Mouse (Mus musculus): Measurements from ENCODE around the gene Arhgef28. TPM values are rescaled to one million over a fixed set of nuclear protein-coding genes. Genes with fewer than 3 reads are reported as not detected.

Arhgef28 gene
- polyA plus RNA-seq, 1 experiment = 1.1 TPM

DNA sequence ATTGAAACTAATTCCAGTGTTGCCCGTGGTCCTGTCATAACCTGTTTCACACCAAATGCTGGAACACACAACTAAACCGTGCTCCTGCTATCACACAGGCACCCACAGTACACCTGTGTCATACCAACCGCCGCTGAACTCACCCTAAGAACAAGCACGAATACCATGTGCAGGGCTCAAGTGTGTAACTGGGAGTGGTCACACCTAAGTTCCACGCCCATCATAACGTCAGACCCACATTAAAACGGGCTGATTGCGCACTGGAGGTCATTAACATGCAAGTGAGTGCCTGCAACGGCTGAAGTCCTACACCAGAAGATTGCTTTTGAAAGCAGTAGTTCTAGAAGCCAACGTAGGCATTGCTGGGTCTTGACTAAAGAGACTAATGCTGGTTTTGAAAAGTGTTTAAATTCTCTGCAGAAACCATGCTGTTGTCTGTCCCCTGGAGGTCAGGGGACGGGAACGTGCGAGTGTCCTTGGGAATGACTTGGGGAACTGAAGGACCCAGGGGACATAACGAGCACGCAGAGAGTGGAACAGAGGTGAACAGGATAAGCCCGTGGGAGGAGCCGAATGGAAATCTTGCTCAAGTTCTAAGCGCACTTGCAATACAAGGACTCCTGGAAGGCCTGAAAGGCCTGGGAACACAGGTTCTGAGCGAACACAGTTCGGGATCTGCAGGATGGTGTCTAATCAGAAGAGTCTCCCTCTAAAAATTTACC, 22.9 kb downstream of the Arhgef28 start:
- H3K4me3 ChIP-seq (ENCODE audit: insufficient read depth, poor library complexity, severe bottlenecking) = no peak overlapping the region
- H3K79me3 ChIP-seq (ENCODE audit: low read depth) = no peaks in the 10 kb centered on the region
- no peaks in the 10 kb centered on the region for H3K36me3 ChIP-seq (ENCODE audit: control insufficient read depth, insufficient read depth)
- H3ac ChIP-seq (ENCODE audit: control insufficient read depth, insufficient read length, low read depth) = no peak overlapping the region
- H3K27me3 ChIP-seq (ENCODE audit: control insufficient read depth, insufficient read depth, insufficient read length) = no peaks in the 10 kb centered on the region
- no peaks in the 10 kb centered on the region for H3K79me2 ChIP-seq (ENCODE audit: control insufficient read depth, insufficient read depth)
- TF ChIP-seq MYOG (IDR thresholded peaks at IDR 0.05; ENCODE audit: control insufficient read depth, extremely low read depth, insufficient read length) (no peak), MYOD1 (IDR thresholded peaks at IDR 0.05; ENCODE audit: control insufficient read depth, insufficient read length, low read depth) (no peak), CEBPB (IDR thresholded peaks at IDR 0.05; ENCODE audit: low read depth) (no peak), MAX (IDR thresholded peaks at IDR 0.05) (no peak), CTCF (IDR thresholded peaks at IDR 0.05; ENCODE audit: control insufficient read depth, insufficient read depth, insufficient read length) (no peak), USF1 (IDR thresholded peaks at IDR 0.05; ENCODE audit: low read depth) (no peak), FOSL1 (IDR thresholded peaks at IDR 0.05; ENCODE audit: insufficient read depth, low read length, poor library complexity, severe bottlenecking) (no peak)

DNA sequence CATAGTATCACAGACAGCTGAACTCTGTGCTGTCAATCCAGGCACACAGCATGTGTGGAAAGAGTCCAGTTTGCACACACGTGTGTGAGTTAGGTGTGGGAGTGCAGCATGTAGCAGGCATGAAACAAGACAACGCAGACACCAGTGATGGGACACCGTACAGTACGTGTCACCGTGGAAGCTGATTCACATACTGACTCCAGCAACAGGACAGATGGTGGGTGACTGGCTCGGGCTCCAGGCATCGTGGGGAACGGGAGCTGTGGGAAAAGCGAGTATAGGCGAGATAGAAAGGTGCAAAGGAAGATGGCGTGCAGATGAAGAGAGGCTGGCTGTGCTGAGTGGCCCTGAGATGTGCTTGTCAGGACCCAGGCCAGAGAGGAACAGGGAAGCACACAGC, 23.9 kb downstream of the Arhgef28 start:
- no peaks in the 10 kb centered on the region for H3K36me3 ChIP-seq (ENCODE audit: control insufficient read depth, insufficient read depth)
- no peak for TF ChIP-seq MYOD1 (IDR thresholded peaks at IDR 0.05; ENCODE audit: control insufficient read depth, insufficient read length, low read depth)
- TF ChIP-seq CTCF (IDR thresholded peaks at IDR 0.05; ENCODE audit: control insufficient read depth, insufficient read depth, insufficient read length) = no peak
- TF ChIP-seq FOSL1 (IDR thresholded peaks at IDR 0.05; ENCODE audit: insufficient read depth, low read length, poor library complexity, severe bottlenecking) = no peak
- TF ChIP-seq MYOG (IDR thresholded peaks at IDR 0.05; ENCODE audit: control insufficient read depth, extremely low read depth, insufficient read length) = no peak
- no peak for TF ChIP-seq CEBPB (IDR thresholded peaks at IDR 0.05; ENCODE audit: low read depth)
- TF ChIP-seq MAX (IDR thresholded peaks at IDR 0.05) = no peak
- TF ChIP-seq USF1 (IDR thresholded peaks at IDR 0.05; ENCODE audit: low read depth) = no peak
- no peak overlapping the region for H3K4me3 ChIP-seq (ENCODE audit: insufficient read depth, poor library complexity, severe bottlenecking)
- H3K27me3 ChIP-seq (ENCODE audit: control insufficient read depth, insufficient read depth, insufficient read length) = peaks cover 3% of the 10 kb centered on the region
- no peak overlapping the region for H3ac ChIP-seq (ENCODE audit: control insufficient read depth, insufficient read length, low read depth)
- no peaks in the 10 kb centered on the region for H3K79me3 ChIP-seq (ENCODE audit: low read depth)
- no peaks in the 10 kb centered on the region for H3K79me2 ChIP-seq (ENCODE audit: control insufficient read depth, insufficient read depth)

DNA sequence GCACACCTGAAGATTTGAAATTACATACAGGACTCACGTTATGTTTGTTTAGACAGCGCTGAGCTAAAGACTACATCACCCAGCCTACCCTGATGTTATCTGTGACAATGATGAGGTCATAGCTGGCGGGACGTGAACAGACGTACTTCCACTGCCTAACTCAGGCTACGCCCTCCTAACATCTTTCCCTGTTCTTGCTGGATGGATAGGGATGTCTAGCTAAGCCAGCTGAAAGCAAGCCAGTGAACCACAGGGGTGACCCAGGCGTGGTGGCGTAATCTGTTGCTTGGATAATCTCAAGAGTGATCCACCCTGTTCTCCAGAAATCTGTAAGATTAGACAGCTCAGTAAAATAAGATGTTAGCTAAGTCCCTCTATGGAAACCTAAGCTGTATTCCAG, 25.6 kb downstream of the Arhgef28 start:
- Histone ChIP-seq H3K27me3 (ENCODE audit: control insufficient read depth, insufficient read depth, insufficient read length) (peaks cover 3% of the 10 kb centered on the region), H3K36me3 (ENCODE audit: control insufficient read depth, insufficient read depth) (no peaks in the 10 kb centered on the region), H3K79me2 (ENCODE audit: control insufficient read depth, insufficient read depth) (no peaks in the 10 kb centered on the region), H3ac (ENCODE audit: control insufficient read depth, insufficient read length, low read depth) (no peak overlapping the region), H3K79me3 (ENCODE audit: low read depth) (no peaks in the 10 kb centered on the region), H3K4me3 (ENCODE audit: insufficient read depth, poor library complexity, severe bottlenecking) (no peak overlapping the region)
- TF ChIP-seq MAX (IDR thresholded peaks at IDR 0.05) = no peak

DNA sequence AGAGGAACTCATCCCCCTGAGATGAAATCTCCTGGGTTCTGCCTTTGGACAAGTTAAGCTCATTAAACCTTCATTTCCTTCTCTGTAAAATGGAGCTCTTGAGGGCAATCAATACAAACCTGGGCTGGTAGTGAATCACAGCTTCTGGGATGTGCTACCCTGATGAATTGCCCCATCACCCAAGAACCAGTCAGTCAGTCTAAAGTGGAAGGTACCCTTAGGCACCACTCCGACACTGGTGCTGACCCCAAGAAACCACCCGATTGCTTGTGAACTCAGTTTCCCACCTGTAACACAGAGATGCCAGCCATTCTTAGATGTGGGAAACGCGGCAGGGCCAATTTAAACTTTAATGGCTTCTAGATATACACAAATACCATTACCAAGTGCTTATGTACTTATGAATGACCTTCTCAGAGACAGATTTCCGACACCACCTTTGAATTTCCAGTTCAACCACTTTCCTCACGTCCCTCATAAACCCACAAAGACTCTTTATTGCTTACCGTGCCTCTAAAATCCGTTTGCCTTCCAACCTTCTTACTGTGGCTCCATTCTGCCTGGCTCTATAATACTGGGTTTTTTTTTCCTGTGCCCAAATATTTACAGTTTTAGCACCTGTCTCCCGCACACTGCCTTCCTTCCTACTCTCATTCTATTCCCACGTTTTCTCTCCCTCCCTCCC, 30.8 kb downstream of the Arhgef28 start:
- no peak overlapping the region for H3ac ChIP-seq (ENCODE audit: control insufficient read depth, insufficient read length, low read depth)
- H3K27me3 ChIP-seq (ENCODE audit: control insufficient read depth, insufficient read depth, insufficient read length) = peaks cover 9% of the 10 kb centered on the region
- H3K4me3 ChIP-seq (ENCODE audit: insufficient read depth, poor library complexity, severe bottlenecking) = no peak overlapping the region
- H3K79me2 ChIP-seq (ENCODE audit: control insufficient read depth, insufficient read depth) = no peaks in the 10 kb centered on the region
- H3K79me3 ChIP-seq (ENCODE audit: low read depth) = no peaks in the 10 kb centered on the region
- no peak for TF ChIP-seq USF1 (IDR thresholded peaks at IDR 0.05; ENCODE audit: low read depth)
- no peak for TF ChIP-seq MAX (IDR thresholded peaks at IDR 0.05)
- no peak for TF ChIP-seq MYOG (IDR thresholded peaks at IDR 0.05; ENCODE audit: control insufficient read depth, extremely low read depth, insufficient read length)
- no peak for TF ChIP-seq FOSL1 (IDR thresholded peaks at IDR 0.05; ENCODE audit: insufficient read depth, low read length, poor library complexity, severe bottlenecking)
- TF ChIP-seq MYOD1 (IDR thresholded peaks at IDR 0.05; ENCODE audit: control insufficient read depth, insufficient read length, low read depth) = no peak
- H3K36me3 ChIP-seq (ENCODE audit: control insufficient read depth, insufficient read depth) = no peaks in the 10 kb centered on the region

- H3K79me2 ChIP-seq (ENCODE audit: control insufficient read depth, insufficient read depth) = no peaks in the 10 kb centered on the region
- no peaks in the 10 kb centered on the region for H3K79me3 ChIP-seq (ENCODE audit: low read depth)
- no peak overlapping the region for H3K4me3 ChIP-seq (ENCODE audit: insufficient read depth, poor library complexity, severe bottlenecking)
- peaks cover 10% of the 10 kb centered on the region for H3K27me3 ChIP-seq (ENCODE audit: control insufficient read depth, insufficient read depth, insufficient read length)
- H3ac ChIP-seq (ENCODE audit: control insufficient read depth, insufficient read length, low read depth) = no peak overlapping the region
- H3K36me3 ChIP-seq (ENCODE audit: control insufficient read depth, insufficient read depth) = no peaks in the 10 kb centered on the region
- no peak for TF ChIP-seq CTCF (IDR thresholded peaks at IDR 0.05; ENCODE audit: control insufficient read depth, insufficient read depth, insufficient read length)
- TF ChIP-seq FOSL1 (IDR thresholded peaks at IDR 0.05; ENCODE audit: insufficient read depth, low read length, poor library complexity, severe bottlenecking) = no peak
- TF ChIP-seq MYOD1 (IDR thresholded peaks at IDR 0.05; ENCODE audit: control insufficient read depth, insufficient read length, low read depth) = no peak
- TF ChIP-seq MYOG (IDR thresholded peaks at IDR 0.05; ENCODE audit: control insufficient read depth, extremely low read depth, insufficient read length) = no peak
- no peak for TF ChIP-seq MAX (IDR thresholded peaks at IDR 0.05)
- no peak for TF ChIP-seq CEBPB (IDR thresholded peaks at IDR 0.05; ENCODE audit: low read depth)
- TF ChIP-seq USF1 (IDR thresholded peaks at IDR 0.05; ENCODE audit: low read depth) = no peak
Measured at GRCm38 (mm10) chr13:98173008-98173407, 33.2 kb downstream of the Arhgef28 start.

DNA sequence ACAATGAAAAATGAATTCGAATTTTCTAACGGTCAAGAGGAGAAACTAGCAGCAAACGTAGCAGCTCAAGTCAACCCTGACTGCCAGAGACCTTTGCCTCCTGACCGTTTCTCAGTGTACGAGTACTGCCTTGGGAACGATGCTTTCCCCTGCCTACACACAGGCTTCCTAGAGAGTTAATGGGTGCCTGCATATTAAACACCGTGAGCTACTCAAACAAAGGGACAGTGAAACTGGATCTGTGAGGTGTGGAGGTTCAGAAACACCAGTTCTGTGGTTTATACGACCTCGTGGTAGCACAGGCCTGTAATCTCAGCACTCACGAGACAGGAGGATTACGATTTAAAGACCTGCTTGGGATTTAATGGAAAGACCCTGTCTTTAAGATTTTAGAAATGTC, 33.9 kb downstream of the Arhgef28 start:
- H3K4me3 ChIP-seq (ENCODE audit: insufficient read depth, poor library complexity, severe bottlenecking) = no peak overlapping the region
- no peak overlapping the region for H3ac ChIP-seq (ENCODE audit: control insufficient read depth, insufficient read length, low read depth)
- H3K27me3 ChIP-seq (ENCODE audit: control insufficient read depth, insufficient read depth, insufficient read length) = peaks cover 8% of the 10 kb centered on the region
- no peaks in the 10 kb centered on the region for H3K79me3 ChIP-seq (ENCODE audit: low read depth)
- TF ChIP-seq USF1 (IDR thresholded peaks at IDR 0.05; ENCODE audit: low read depth) = no peak
- no peak for TF ChIP-seq FOSL1 (IDR thresholded peaks at IDR 0.05; ENCODE audit: insufficient read depth, low read length, poor library complexity, severe bottlenecking)
- TF ChIP-seq MYOG (IDR thresholded peaks at IDR 0.05; ENCODE audit: control insufficient read depth, extremely low read depth, insufficient read length) = no peak
- TF ChIP-seq MYOD1 (IDR thresholded peaks at IDR 0.05; ENCODE audit: control insufficient read depth, insufficient read length, low read depth) = no peak
- no peak for TF ChIP-seq CEBPB (IDR thresholded peaks at IDR 0.05; ENCODE audit: low read depth)
- no peak for TF ChIP-seq MAX (IDR thresholded peaks at IDR 0.05)
- TF ChIP-seq CTCF (IDR thresholded peaks at IDR 0.05; ENCODE audit: control insufficient read depth, insufficient read depth, insufficient read length) = no peak
- no peaks in the 10 kb centered on the region for H3K79me2 ChIP-seq (ENCODE audit: control insufficient read depth, insufficient read depth)
- H3K36me3 ChIP-seq (ENCODE audit: control insufficient read depth, insufficient read depth) = no peaks in the 10 kb centered on the region

Data from C2C12 (cell line).